Mouse (Mus musculus): ENCODE results near the gene Trio.

GRCm38 (mm10) chr15:27920751-27921150 is 104.9 kb downstream of the Trio start:
- no peak for TF ChIP-seq MYOD1 (IDR thresholded peaks at IDR 0.05; ENCODE audit: control insufficient read depth in 1 of 3, insufficient read length in 2 of 3, low read depth in 2 of 3)
- no peak for TF ChIP-seq MAX (IDR thresholded peaks at IDR 0.05; ENCODE audit: low read depth)
- TF ChIP-seq POLR2AphosphoS2 (IDR thresholded peaks at IDR 0.05; ENCODE audit: insufficient read length, low read depth), result no peak
- no peak for TF ChIP-seq USF1 (IDR thresholded peaks at IDR 0.05; ENCODE audit: low read depth)
- TF ChIP-seq POLR2A (IDR thresholded peaks at IDR 0.05; ENCODE audit: insufficient read length, low read depth), result no peak
- TF ChIP-seq CEBPB (IDR thresholded peaks at IDR 0.05; ENCODE audit: insufficient read depth, poor library complexity, severe bottlenecking), result no peak
- TF ChIP-seq TCF12 (IDR thresholded peaks at IDR 0.05; ENCODE audit: insufficient read depth, poor library complexity, severe bottlenecking), result no peak

Measured in myocyte (in vitro differentiated cells).